Comparison of ENCODE assay signal across 28 mouse cellular contexts in genomic region chr1:194821721-194822120, GRCm38 (mm10).
DNase-seq lines count a peak whose midpoint lies in the region; ATAC-seq and TF ChIP-seq lines count a peak whose summit lies in the region.
"Had no signal": no experiment of that assay in that cellular context is flagged by ENCODE, and none has a peak within 500 bp of the region (broad histone marks: within the 10 kb centered on the region; RNA-seq: fewer than 3 reads in every experiment).

No protein-coding gene starts in this region.

- ATAC-seq in heart, embryonic 12.5 days (ENCODE audit: insufficient number of reproducible peaks, low FRiP score), result no peak
- ATAC-seq in intestine, embryonic 14.5 days (replicated peaks; ENCODE audit: low FRiP score, low TSS enrichment, low read depth), result no peak
- no peak for ATAC-seq in intestine, postnatal 0 days
- ATAC-seq: activated CD4-positive, CD25-positive, alpha-beta regulatory T cell, adult 4 months; forebrain, embryonic 15.5 days; midbrain, embryonic 16.5 days had no signal

- H3K27me3 ChIP-seq in heart, embryonic 12.5 days (replicated peaks), result no peaks in the 10 kb centered on the region
- no peaks in the 10 kb centered on the region for H3K27me3 ChIP-seq in intestine, embryonic 14.5 days (replicated peaks; ENCODE audit: control insufficient read depth, insufficient read depth, low read length)
- no peaks in the 10 kb centered on the region for H3K27me3 ChIP-seq in intestine, postnatal 0 days (replicated peaks; ENCODE audit: control insufficient read depth, insufficient read depth, low read length)
- H3K27me3 ChIP-seq: forebrain, embryonic 15.5 days; kidney, embryonic 15.5 days; limb, embryonic 13.5 days; lung, embryonic 15.5 days had no signal

- H3K9me3 ChIP-seq in heart, embryonic 12.5 days (replicated peaks), result no peaks in the 10 kb centered on the region
- no peaks in the 10 kb centered on the region for H3K9me3 ChIP-seq in intestine, embryonic 14.5 days (ENCODE audit: control insufficient read depth, low read length)
- no peaks in the 10 kb centered on the region for H3K9me3 ChIP-seq in intestine, postnatal 0 days (ENCODE audit: control insufficient read depth)
- H3K9me3 ChIP-seq: forebrain, embryonic 10.5 days; forebrain, embryonic 15.5 days; kidney, embryonic 15.5 days; limb, embryonic 13.5 days; lung, embryonic 15.5 days had no signal

- TF ChIP-seq CTCF in intestine, postnatal 0 days (IDR thresholded peaks at IDR 0.05; ENCODE audit: low read depth), result no peak

- H3K36me3 ChIP-seq in heart, embryonic 12.5 days, result no peaks in the 10 kb centered on the region
- no peaks in the 10 kb centered on the region for H3K36me3 ChIP-seq in intestine, embryonic 14.5 days (ENCODE audit: control insufficient read depth, insufficient read depth, low read length)
- no peaks in the 10 kb centered on the region for H3K36me3 ChIP-seq in intestine, postnatal 0 days (ENCODE audit: control insufficient read depth, insufficient read depth)
- H3K36me3 ChIP-seq: forebrain, embryonic 10.5 days; forebrain, embryonic 15.5 days; kidney, embryonic 15.5 days; limb, embryonic 13.5 days; lung, embryonic 15.5 days had no signal

- WGBS in heart, embryonic 12.5 days, result 44% methylated on average over 1 of the region's 1 CpGs
- 52% methylated on average over 1 of the region's 1 CpGs for WGBS in intestine, embryonic 14.5 days
- WGBS in intestine, postnatal 0 days, result 54% methylated on average over 1 of the region's 1 CpGs

- H3K4me3 ChIP-seq in heart, embryonic 12.5 days, result no peak overlapping the region
- no peak overlapping the region for H3K4me3 ChIP-seq in intestine, embryonic 14.5 days (ENCODE audit: low read depth, low read length)
- H3K4me3 ChIP-seq in intestine, postnatal 0 days (ENCODE audit: low read depth, low read length), result no peak overlapping the region
- H3K4me3 ChIP-seq: forebrain, embryonic 10.5 days; forebrain, embryonic 15.5 days; kidney, embryonic 15.5 days; layer of hippocampus, adult 2 months; limb, embryonic 13.5 days; lung, embryonic 15.5 days had no signal

- H3K4me2 ChIP-seq in heart, embryonic 12.5 days, result no peak overlapping the region
- H3K4me2 ChIP-seq in intestine, embryonic 14.5 days (ENCODE audit: low read length), result no peak overlapping the region
- H3K4me2 ChIP-seq in intestine, postnatal 0 days (replicated peaks; ENCODE audit: low read depth), result no peak overlapping the region
- H3K4me2 ChIP-seq: forebrain, embryonic 15.5 days; hindbrain, embryonic 14.5 days; kidney, embryonic 15.5 days; limb, embryonic 13.5 days; liver, embryonic 11.5 days; lung, embryonic 15.5 days; midbrain, embryonic 11.5 days had no signal

- H3K4me1 ChIP-seq in heart, embryonic 12.5 days (replicated peaks), result peaks cover 11% of the 10 kb centered on the region
- H3K4me1 ChIP-seq in intestine, embryonic 14.5 days (replicated peaks; ENCODE audit: control insufficient read depth, insufficient read depth, low read length), result no peaks in the 10 kb centered on the region
- no peaks in the 10 kb centered on the region for H3K4me1 ChIP-seq in intestine, postnatal 0 days (replicated peaks; ENCODE audit: control insufficient read depth, insufficient read depth, low read length)
- H3K4me1 ChIP-seq: forebrain, embryonic 10.5 days; forebrain, embryonic 15.5 days; kidney, embryonic 15.5 days; limb, embryonic 13.5 days; lung, embryonic 15.5 days had no signal

- H3K9ac ChIP-seq in heart, embryonic 12.5 days, result no peak overlapping the region
- H3K9ac ChIP-seq in intestine, embryonic 14.5 days (ENCODE audit: low read length), result no peak overlapping the region
- no peak overlapping the region for H3K9ac ChIP-seq in intestine, postnatal 0 days (ENCODE audit: low read depth, low read length)
- H3K9ac ChIP-seq: forebrain, embryonic 15.5 days; hindbrain, embryonic 14.5 days; kidney, embryonic 15.5 days; limb, embryonic 13.5 days; lung, embryonic 15.5 days had no signal

- peak overlapping the region; percentile 35; the same call in 1 of the 2 replicates for H3K27ac ChIP-seq in heart, embryonic 12.5 days (ENCODE audit: poor library complexity, severe bottlenecking)
- no peak overlapping the region for H3K27ac ChIP-seq in intestine, embryonic 14.5 days (ENCODE audit: low read depth)
- no peak overlapping the region for H3K27ac ChIP-seq in intestine, postnatal 0 days (ENCODE audit: low read depth, low read length)
- H3K27ac ChIP-seq: forebrain, embryonic 10.5 days; forebrain, embryonic 15.5 days; hindbrain, embryonic 14.5 days; kidney, embryonic 15.5 days; limb, embryonic 13.5 days; lung, embryonic 15.5 days had no signal

- no peak for DNase-seq in heart, adult 8-10 months (ENCODE audit: low spot score)
- DNase-seq in intestine, embryonic 14.5 days (ENCODE audit: low spot score), result peak; percentile 21
- DNase-seq in NIH3T3 (ENCODE audit: low read depth), result peak; percentile 55
- DNase-seq in fibroblast of lung, adult 2 months (ENCODE audit: low read depth), result peak; percentile 78
- DNase-seq in layer of hippocampus, postnatal 36 days, result no peak
- DNase-seq: adrenal gland, adult 8-10 months; B cell, adult 2 months; cerebellum, adult 9-10 months; cerebellum, postnatal 36 days; gastrocnemius, postnatal 36 days; kidney, adult 18-20 months; kidney, postnatal 25 days; right cerebral cortex, adult 18-20 months; spleen, adult 18-20 months; thymus, postnatal 14 days had no signal

Comparison
In these comparisons a context has a peak if more than half of its experiments do, and no peak if none do; other contexts are left out.
1. DNase-seq: peak in intestine, embryonic 14.5 days (single experiment), NIH3T3 (single experiment) and fibroblast of lung, adult 2 months (single experiment); none in heart, adult 8-10 months (single experiment) and layer of hippocampus, postnatal 36 days (0 of 2).